Mouse (Mus musculus) embryonic facial prominence, embryonic 11.5 days (tissue): ENCODE measurements around the gene Maea. TPM values are rescaled to one million over a fixed set of nuclear protein-coding genes. Genes with fewer than 3 reads are reported as not detected.
A peak's percentile ranks its signal among the peaks of the same experiment; 100 is the strongest.
"Not testable (repeated sequence)": the region's sequence is repeated elsewhere in the genome, so short reads cannot be mapped to it uniquely, and the experiment has no call there.

Experiments
- ATAC-seq: fragments of 200-750 bp; cut with Nextera tagmentation; replicated peaks from 2 replicates; pipeline ENCODE4 v1.8.0; 2017; ENCODE audit warnings: low read depth; ENCODE audit not compliant: insufficient number of reproducible peaks, low FRiP score, low TSS enrichment
- DNase-seq: peaks from one replicate; pipeline ENCODE4 v3.0.0-alpha.2; 2015; ENCODE audit warnings: low spot score
- H3K27ac ChIP-seq: fragments of 300-500 bp; sonication (generic); replicated peaks from 2 replicates; pipeline ENCODE4 v1.5.1; 2014; ENCODE audit warnings: mild to moderate bottlenecking, low read depth, low read length, control low read depth
- H3K27me3 ChIP-seq: fragments of 300-500 bp; sonication (generic); 2 replicates; pipeline ENCODE4 v1.6.1; 2014; ENCODE audit warnings: mild to moderate bottlenecking, low read length, moderate library complexity, mixed read lengths; ENCODE audit not compliant: control insufficient read depth, insufficient read depth
- H3K36me3 ChIP-seq: fragments of 300-500 bp; sonication (generic); replicated peaks from 2 replicates; pipeline ENCODE4 v1.6.1; 2014; ENCODE audit warnings: low read depth, mild to moderate bottlenecking, low read length, moderate library complexity, mixed read lengths; ENCODE audit not compliant: control insufficient read depth, insufficient read depth
- H3K4me1 ChIP-seq: fragments of 300-500 bp; sonication (generic); 2 replicates; pipeline ENCODE4 v1.6.1; 2014; ENCODE audit warnings: low read length, mixed read lengths; ENCODE audit not compliant: control insufficient read depth, insufficient read depth
- H3K4me2 ChIP-seq: fragments of 300-500 bp; sonication (generic); 2 replicates; pipeline ENCODE4 v1.6.1; 2014; ENCODE audit warnings: low read depth, mild to moderate bottlenecking, control low read depth, low read length, moderate library complexity
- H3K4me3 ChIP-seq: fragments of 300-500 bp; sonication (generic); 2 replicates; pipeline ENCODE4 v1.5.1; 2014; ENCODE audit warnings: low read depth, low read length, control low read depth
- H3K9ac ChIP-seq: fragments of 300-500 bp; sonication (generic); replicated peaks from 2 replicates; pipeline ENCODE4 v1.6.1; 2014; ENCODE audit warnings: mild to moderate bottlenecking, control low read depth, low read length
- H3K9me3 ChIP-seq: fragments of 300-500 bp; sonication (generic); replicated peaks from 2 replicates; pipeline ENCODE4 v1.6.1; 2016; ENCODE audit warnings: mild to moderate bottlenecking, low read length, inconsistent platforms, mixed read lengths; ENCODE audit not compliant: control insufficient read depth
- WGBS: fragments of 180-500 bp; shearing (Covaris S2); extraction: QIAGEN DNeasy Blood & Tissue Kit; methylation state at CpG from one replicate; pipeline ENCODE4 v1.1.7; 2014; 5-methylcytosine and 5-hydroxymethylcytosine counted together
- polyA plus RNA-seq: library from polyadenylated mRNA; unstranded; fragments of >200 nt; fragmentation: Nextera tagmentation; extraction: Ambion mirVana; gene quantifications from 2 replicates; pipeline ENCODE4 v1.2.1, GENCODE M21; 2014

Maea gene
- polyA plus RNA-seq, 1 experiment from 2014 or later = 136 TPM

DNA sequence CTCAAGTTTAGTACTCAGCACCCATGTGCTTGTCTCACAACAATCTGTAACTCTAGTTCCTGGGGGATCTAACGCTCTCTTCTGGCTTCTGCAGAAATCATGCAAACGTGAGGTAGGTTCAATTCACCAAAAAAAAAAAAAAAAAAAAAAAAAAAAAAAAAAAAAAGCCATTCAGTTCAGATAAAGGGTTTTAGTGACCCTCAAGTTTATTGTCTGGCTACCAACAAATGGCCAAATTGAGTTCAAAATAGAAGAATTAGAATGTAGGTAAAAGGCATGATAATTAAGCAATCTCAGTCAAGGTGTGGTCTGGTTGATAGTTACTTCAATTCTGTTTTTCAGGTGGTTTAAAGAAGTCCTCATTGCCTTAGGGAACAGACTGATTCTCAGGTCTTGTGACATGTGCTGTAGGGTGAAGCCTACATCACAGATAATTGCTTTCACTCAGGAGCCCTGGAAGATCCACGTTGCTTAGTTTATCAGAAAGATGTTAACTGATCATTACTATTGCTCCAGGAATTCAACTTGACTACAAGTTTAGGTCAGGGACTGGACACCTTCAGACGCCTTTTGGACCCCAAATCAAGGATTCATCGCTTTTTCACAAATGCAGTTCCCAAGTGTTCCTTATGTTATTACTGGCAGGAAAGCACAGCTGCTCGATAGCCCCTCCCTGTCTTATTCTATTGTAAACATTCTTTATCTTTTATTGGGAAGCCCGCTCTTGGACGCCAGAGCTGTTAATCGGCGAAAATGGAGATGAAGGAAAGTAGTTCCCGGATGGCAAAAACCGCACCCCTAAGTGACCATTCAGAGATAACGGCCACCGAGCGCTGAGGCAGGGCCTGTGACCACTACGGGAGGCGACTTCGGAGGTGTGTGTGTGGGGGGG lies 682 bp upstream of the Maea start:
- no peak for DNase-seq
- H3K9me3 ChIP-seq = no peaks in the 10 kb centered on the region
- H3K27me3 ChIP-seq = no peaks in the 10 kb centered on the region
- peak overlapping the region; percentile 100 for H3K4me3 ChIP-seq
- H3K9ac ChIP-seq = peak overlapping the region; percentile 73
- H3K4me2 ChIP-seq = peak overlapping the region; percentile 71
- H3K4me1 ChIP-seq = no peaks in the 10 kb centered on the region
- H3K27ac ChIP-seq = no peak overlapping the region
- ATAC-seq = no peak
- no peaks in the 10 kb centered on the region for H3K36me3 ChIP-seq
- WGBS = 27% methylated on average over 18 of the region's 18 CpGs

DNA sequence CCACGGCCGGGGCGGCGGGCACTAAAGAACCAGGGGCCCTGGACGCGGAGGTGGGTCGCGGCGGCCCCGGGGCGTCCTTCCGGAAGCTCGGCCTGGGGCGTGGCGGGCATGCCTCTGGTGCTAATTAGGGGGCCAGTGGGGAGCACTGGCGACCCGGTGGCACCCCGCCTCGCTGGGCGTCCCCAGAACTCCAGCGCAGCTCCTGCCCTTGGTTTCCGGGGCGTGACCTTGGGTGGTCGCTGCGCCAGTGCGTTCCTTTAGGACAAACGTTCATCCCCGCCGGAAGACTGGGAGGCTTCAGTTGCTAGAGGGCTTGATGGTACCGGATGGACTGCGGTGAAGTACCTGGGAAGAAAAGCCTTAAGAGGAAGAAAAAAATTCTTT lies 660 bp downstream of the Maea start:
- Histone ChIP-seq H3K9me3 (no peaks in the 10 kb centered on the region), H3K4me2 (peak overlapping the region; percentile 84), H3K4me3 (peak overlapping the region; percentile 100), H3K27ac (peak overlapping the region; percentile 52; the same call in 1 of the 2 replicates), H3K4me1 (no peaks in the 10 kb centered on the region), H3K36me3 (no peaks in the 10 kb centered on the region), H3K9ac (peak overlapping the region; percentile 94), H3K27me3 (no peaks in the 10 kb centered on the region)
- 0% methylated on average over 30 of the region's 31 CpGs for WGBS
- DNase-seq (peak; percentile 48), ATAC-seq (peak; percentile 11; the same call in 1 of the 2 replicates)

DNA sequence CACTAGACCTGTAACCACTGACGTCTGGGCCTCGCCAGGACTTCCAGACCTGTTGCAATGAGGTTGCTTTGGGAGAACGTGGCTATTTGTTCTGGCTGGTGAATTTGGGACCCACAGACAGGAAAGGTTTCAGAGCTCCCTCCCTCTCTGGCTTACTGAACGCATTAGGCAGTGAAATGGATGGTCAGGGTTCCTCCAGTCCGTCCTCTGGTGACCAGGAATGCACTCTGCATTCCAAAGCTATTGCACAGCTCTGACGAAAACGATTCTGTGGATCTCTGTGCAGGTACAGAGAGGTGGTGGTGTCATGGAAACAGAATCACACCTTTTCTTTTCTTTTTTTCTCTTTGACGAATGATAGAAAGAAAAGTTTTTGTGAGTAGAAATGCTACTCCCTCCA lies 1.9 kb downstream of the Maea start:
- no peaks in the 10 kb centered on the region for H3K27me3 ChIP-seq
- H3K4me3 ChIP-seq = no peak overlapping the region
- H3K9me3 ChIP-seq = no peaks in the 10 kb centered on the region
- WGBS = 81% methylated on average over 8 of the region's 8 CpGs
- DNase-seq (no peak), ATAC-seq (no peak)
- no peaks in the 10 kb centered on the region for H3K36me3 ChIP-seq
- no peak overlapping the region for H3K27ac ChIP-seq
- no peak overlapping the region for H3K4me2 ChIP-seq
- H3K4me1 ChIP-seq = no peaks in the 10 kb centered on the region
- H3K9ac ChIP-seq = no peak overlapping the region

DNA sequence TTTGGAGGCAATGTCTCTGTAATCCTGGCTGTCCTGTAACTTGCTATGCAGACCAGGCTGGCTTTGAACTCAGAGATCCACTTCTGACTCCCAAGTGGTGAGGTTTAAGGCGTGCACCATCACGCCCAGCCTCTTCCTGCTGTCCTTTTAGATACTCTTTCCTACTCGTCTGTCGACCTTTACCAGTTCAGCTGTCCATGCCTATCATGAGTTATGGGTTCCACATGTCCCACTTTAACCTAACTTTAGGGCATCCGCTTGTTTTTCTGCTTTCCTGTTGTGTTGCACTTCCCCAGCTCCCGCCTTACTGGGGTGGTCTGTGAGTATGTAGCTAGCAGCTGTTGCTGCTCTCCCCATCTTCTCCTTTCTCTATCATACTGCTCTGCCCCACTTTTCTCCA lies 5.9 kb downstream of the Maea start:
- Histone ChIP-seq H3K9me3 (no peaks in the 10 kb centered on the region), H3K9ac (no peak overlapping the region), H3K27me3 (no peaks in the 10 kb centered on the region), H3K4me1 (no peaks in the 10 kb centered on the region), H3K36me3 (no peaks in the 10 kb centered on the region), H3K4me3 (no peak overlapping the region), H3K4me2 (no peak overlapping the region), H3K27ac (no peak overlapping the region)
- DNase-seq (no peak), ATAC-seq (no peak)
- 77% methylated on average over 6 of the region's 6 CpGs for WGBS

DNA sequence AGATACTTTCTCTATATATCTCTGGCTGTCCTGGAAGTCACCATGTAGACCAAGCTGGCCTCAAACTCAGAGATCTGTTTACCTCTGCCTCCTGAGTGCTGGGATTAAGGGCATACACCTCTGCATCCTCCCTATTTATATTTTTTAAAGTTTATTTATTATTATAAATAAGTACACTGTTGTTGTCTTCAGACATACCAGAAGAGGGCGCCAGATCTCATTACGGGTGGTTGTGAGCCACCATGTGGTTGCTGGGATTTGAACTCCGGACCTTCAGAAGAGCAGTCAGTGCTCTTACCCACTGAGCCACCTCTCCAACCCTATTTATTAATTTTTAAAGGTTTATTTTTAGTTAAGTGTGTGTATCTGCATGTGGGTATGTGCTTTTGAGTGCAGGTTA lies 6.9 kb downstream of the Maea start:
- H3K9ac ChIP-seq, H3K4me3 ChIP-seq, H3K27me3 ChIP-seq, H3K4me1 ChIP-seq, ATAC-seq, DNase-seq, H3K9me3 ChIP-seq, H3K36me3 ChIP-seq, H3K27ac ChIP-seq, H3K4me2 ChIP-seq: not testable (repeated sequence)
- WGBS = 61% methylated on average over 3 of the region's 3 CpGs

DNA sequence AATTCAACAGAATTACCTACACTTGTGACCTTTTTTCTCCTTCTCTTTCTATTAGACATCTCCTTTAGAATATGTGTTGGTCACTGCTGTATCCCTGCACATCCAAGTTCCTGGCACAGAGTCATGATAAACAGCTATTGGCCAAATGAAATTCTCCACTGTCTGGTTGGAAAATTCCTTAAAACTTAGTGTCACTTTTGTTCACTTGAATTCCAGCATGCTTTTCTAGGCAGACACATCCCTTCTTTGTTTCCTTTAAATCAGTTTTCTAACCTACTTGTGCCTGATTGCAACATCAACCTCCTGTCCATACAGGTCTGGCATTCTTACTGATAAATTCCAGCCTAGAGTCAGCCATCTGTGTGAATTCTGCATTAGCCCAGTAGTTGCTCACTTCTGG lies 7.5 kb downstream of the Maea start:
- no peaks in the 10 kb centered on the region for H3K9me3 ChIP-seq
- no peak overlapping the region for H3K9ac ChIP-seq
- H3K36me3 ChIP-seq = no peaks in the 10 kb centered on the region
- DNase-seq (no peak), ATAC-seq (no peak)
- H3K4me3 ChIP-seq = no peak overlapping the region
- no peak overlapping the region for H3K27ac ChIP-seq
- H3K27me3 ChIP-seq = no peaks in the 10 kb centered on the region
- H3K4me1 ChIP-seq = no peaks in the 10 kb centered on the region
- H3K4me2 ChIP-seq = no peak overlapping the region

DNA sequence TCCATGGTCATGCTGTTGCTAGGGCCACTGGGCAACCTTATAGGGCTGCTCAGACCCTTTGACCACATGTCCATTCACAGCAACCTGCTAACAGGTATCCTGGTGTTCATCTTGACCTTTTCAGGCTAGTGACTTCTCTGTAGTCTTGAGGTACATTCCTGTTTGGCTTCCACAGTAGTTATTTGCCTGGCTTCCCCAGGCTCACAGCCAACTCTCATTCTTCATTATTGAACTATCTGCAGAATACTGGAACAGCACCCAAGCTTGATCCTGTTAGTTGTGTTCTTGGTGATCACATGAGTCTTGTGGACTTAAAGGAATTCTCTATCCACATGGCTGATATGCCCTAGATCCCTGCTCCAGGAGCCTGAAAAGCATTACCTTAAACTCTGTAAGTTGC lies 8.3 kb downstream of the Maea start:
- ATAC-seq = no peak

DNA sequence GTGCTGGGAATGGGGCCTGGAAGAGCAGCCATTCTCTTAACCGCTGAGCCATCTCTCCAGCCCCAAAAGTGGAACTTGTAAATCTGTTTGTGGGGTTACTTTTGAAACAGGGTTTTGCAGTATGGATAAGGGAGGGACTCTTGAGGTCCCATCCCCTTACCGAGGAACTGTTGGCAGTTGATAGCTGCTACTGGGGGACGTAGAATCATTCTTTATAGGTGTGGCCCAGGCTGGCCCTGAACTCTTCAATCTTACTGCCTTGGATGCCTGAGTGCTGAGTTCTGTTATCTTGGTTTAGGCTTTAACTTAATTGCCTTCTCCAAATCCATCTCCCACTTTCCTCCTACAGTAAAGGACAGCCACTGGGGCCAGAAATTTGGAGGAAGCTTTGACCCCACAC lies 8.8 kb downstream of the Maea start:
- no peaks in the 10 kb centered on the region for H3K9me3 ChIP-seq
- WGBS = 93% methylated on average over 3 of the region's 3 CpGs
- no peak overlapping the region for H3K27ac ChIP-seq
- H3K36me3 ChIP-seq = no peaks in the 10 kb centered on the region
- DNase-seq = no peak
- H3K4me3 ChIP-seq = no peak overlapping the region
- H3K27me3 ChIP-seq = no peaks in the 10 kb centered on the region
- H3K9ac ChIP-seq = no peak overlapping the region
- ATAC-seq = no peak
- H3K4me2 ChIP-seq = no peak overlapping the region
- H3K4me1 ChIP-seq = no peaks in the 10 kb centered on the region

More for the DNA sequence above, 8.3 kb downstream of the Maea start:
- no peak for DNase-seq
- no peak overlapping the region for H3K4me2 ChIP-seq
- no peaks in the 10 kb centered on the region for H3K27me3 ChIP-seq
- H3K36me3 ChIP-seq = no peaks in the 10 kb centered on the region
- no peak overlapping the region for H3K9ac ChIP-seq
- no peaks in the 10 kb centered on the region for H3K9me3 ChIP-seq
- H3K4me3 ChIP-seq = no peak overlapping the region
- no peaks in the 10 kb centered on the region for H3K4me1 ChIP-seq
- H3K27ac ChIP-seq = no peak overlapping the region
